Mouse (Mus musculus): Measurements from ENCODE around the gene Tmprss15.

Gene Tmprss15

GRCm38 (mm10) chr16:79090997-79091396 is at the start of gene Tmprss15:
Tmprss15 (minus strand) TSS chr16:79091097.
- DNase-seq, result no peak

DNA sequence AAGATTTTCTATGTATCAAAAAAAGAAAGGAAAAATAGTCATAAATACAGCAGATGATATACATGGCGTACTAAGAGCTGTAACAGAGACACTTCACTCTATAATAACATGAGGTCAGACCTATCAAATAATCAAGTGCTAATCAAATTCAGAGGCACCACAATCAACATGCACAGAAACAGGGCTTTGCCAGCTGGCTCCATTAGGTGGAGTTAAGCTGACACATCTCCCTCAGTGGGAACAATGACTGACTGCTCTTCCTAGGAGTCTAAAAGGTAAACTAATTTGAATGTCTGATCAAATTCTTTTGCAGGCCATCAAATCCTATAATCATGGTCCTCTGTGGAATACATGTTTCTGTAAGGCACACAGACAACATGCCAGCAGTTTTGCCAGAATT is 24.0 kb upstream of the Tmprss15 start:
- no peak for DNase-seq

GRCm38 (mm10) chr16:79109516-79109915 is 18.6 kb upstream of the Tmprss15 start:
- no peak for DNase-seq

- no peak for DNase-seq
Observed at GRCm38 (mm10) chr16:79108969-79109368, 18.1 kb upstream of the Tmprss15 start.

DNA sequence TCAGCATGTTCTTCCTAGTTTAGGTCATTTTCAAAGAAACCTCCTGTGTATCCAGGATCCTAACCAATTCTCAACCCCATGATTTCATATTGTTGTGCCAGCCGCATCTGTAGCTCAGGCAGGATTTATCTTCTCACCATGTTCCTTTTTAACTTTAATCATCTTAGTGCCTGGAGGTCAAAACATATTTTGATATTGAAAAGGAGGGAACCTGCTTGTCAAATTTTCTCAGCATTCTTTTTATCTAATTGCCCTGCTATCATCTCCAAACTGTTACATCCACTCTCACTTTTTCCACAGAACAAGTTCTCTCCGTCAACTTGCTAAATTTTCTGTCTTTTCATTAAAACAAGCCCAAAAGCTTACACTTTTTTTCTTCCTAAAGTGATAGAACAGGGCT is 9.4 kb upstream of the Tmprss15 start:
- no peak for DNase-seq

DNA sequence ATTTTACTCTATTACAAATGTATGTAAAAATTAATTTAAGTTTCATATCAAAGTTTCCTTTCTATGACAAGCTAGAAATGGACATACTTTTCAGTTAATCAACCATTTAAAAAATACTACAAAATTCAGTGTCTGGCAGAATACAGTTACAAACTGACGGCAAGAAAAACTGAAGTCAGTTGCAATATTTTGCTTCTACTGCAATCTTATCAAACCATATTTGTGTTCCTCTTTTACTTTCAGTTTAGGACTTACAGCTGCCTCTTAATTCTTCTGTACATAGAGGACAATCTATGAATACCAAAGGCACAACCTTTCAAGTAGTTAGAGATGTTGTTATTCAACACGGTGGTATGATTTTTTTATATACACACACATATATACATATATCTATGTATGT is 7.4 kb upstream of the Tmprss15 start:
- no peak for DNase-seq

GRCm38 (mm10) chr16:79086550-79086949 is 4.3 kb downstream of the Tmprss15 start:
- DNase-seq, result no peak

DNA sequence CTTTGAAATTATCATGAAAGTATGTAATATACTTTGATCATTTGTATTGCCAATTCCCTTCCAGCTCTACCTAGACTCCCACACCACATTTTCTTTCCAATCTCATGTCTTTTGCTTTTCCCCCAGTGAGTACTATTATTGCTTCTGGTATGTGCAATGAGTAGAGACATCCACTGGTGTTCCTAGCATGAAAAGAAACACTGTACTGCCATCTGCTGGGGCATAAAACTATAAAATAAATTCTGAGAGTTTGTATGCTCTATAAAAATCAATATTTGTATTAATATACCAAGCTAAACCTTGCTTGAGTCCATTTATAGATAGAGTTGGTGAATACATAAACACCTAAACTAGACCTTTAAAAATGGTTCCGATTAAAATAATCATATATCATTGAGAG is 27.0 kb downstream of the Tmprss15 start:
- no peak for DNase-seq

GRCm38 (mm10) chr16:79058775-79059558 is 31.9 kb downstream of the Tmprss15 start:
- no peak for DNase-seq

DNA sequence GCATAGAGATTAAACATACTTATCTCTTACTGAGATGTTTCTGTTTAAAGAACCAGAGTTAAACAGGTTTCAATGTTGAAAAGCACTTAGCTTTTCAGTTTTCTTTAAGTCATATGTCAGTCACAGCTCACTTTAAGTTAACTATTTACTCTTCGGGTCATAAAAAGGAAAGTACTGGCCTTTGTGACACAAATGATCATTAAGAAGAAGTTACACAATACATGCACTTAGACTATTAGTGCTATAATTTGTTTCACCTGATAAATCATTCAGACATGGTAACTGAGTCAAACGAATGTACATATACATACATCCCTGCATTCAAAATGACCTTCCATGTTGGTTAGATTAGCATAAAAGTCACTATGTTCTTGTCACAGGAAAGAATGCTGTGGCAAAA is 58.3 kb downstream of the Tmprss15 start:
- no peak for DNase-seq

GRCm38 (mm10) chr16:79002812-79003211 is 88.1 kb downstream of the Tmprss15 start:
- DNase-seq, result no peak

DNA sequence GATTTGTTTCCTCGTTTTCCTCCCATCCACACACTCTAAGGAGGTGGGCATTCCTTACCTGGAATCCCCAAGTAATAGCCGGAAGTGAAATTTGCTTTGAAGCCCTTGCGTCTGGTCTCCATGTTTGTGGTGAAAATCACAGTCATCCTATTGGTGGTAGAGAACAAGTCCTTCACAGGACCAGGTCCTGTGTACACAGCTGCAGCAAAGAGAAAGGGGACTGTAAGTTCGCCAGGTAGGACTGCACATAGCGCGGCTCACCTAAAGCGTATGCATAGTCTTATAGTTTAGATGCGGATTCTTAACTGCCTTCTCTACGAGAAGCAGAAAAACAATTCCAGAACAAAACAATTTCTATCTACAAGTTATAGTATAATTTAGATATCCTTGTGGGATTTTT is 89.2 kb downstream of the Tmprss15 start:
- DNase-seq, result no peak

GRCm38 (mm10) chr16:78976384-78976783 is 114.5 kb downstream of the Tmprss15 start:
- no peak for DNase-seq

DNA sequence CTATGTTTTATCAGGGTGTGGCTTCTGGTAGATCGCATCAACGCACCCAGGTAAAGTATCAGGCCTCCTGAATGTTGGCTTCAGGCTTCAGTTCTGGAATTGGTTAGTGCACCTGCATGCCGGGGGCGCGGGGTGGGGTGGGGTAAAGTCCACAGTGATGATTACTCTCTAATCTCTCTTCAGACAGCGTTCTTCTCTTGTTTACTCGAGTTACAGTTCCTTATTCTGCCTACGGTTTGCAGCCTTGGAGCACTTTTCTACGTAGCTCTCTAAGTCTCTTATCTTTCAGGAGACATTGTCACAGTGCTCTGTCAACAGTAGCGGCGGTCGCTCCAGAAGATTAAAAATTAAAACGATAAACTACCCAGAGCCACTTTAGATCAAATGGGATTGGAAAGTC is 116.8 kb downstream of the Tmprss15 start:
- DNase-seq, result no peak

- no peak for DNase-seq
Observed at GRCm38 (mm10) chr16:78969091-78969731, 121.7 kb downstream of the Tmprss15 start.

GRCm38 (mm10) chr16:78957434-78957833 is 133.5 kb downstream of the Tmprss15 start:
- no peak for DNase-seq

DNA sequence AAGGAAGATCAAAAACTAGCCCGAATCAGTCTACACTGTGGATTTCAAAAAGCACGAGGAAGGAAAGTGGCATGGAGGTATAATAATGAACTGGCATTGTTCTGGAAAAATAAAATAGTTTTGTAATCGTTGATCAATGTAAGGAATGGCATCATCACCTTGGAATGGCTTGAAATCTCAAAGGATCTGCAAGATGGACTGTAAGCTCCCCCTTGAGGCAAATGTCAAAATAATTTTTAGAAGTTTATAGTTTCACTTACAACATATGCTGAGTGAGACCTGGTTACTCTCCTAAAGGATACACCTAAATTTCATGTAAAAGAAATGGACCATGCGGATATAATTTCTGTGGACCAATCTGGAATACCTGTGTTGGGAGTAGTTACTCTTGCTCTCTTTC is 140.5 kb downstream of the Tmprss15 start:
- DNase-seq, result no peak

DNA sequence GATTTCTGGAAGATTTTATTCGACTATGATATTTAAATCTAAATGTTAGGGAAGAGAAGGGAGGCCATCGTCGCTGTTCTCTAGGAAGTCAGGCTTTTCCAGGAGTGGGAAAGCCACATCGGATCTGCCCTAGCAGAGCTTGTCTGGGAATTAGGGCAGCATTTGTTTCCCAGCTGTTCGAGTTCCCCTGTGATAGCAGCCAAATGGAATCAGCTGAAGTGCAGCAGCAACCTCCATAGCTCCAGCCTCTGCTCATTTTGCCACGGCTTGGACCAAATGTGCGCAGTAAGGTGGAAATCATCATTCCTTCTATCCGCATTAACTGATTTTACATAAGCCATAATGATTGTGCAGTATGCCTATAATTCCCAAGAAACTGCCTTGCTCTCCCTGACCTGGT is 153.1 kb downstream of the Tmprss15 start:
- peak; percentile 88 for DNase-seq

DNA sequence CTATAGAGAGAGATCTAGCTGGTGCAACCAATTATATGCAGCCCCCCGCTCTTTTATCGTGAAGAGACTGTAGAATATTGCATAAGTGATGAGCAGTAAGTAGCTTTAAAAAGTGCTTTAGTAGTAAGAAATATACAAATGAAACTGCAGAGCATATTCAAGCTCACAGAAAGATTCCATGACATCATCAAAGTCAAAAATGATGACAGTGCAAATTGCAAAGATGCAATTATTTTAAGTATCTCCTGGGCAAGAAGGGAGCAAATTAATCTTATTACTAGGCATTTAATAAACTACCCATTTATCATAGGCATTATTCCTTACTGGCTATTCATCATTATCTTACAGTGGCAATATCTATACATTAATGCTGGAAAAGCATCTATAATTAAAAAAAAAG is 156.6 kb downstream of the Tmprss15 start:
- no peak for DNase-seq

DNA sequence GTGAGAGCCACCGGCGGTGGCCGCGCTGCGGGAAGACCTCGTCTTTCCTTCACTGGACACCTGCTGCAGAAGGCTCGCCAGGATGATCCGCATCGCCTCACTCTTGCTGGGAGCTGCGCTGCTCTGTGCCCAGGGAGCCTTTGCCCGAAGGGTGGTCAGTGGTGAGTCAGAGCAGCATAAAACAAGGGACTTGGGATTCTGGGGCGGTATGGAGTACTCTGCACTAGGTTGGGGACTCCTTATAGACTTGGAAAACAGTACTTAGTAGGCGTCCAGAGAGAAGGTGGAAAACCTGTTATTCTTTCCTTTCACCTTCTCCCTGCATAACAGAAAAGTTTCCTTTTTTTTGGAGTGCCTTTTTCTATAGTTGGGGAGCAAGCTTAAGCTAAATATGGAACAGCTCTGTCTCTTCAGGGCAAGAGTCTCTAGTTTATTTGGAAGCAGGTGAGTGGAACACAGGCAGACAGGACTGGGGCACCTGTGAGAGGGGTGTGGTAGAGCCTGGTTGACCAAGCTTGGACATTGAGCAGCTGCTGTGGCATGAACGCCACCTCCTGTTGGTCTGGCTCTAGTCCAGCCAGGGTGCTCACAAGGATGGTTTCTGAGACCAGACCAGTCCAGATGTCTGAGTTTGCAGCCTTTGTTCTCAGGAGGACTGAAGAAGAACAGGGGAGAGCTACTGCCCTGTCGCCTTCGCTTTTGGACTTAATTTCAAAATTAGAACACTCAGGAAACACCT is 159.4 kb downstream of the Tmprss15 start:
- DNase-seq, result no peak

DNA sequence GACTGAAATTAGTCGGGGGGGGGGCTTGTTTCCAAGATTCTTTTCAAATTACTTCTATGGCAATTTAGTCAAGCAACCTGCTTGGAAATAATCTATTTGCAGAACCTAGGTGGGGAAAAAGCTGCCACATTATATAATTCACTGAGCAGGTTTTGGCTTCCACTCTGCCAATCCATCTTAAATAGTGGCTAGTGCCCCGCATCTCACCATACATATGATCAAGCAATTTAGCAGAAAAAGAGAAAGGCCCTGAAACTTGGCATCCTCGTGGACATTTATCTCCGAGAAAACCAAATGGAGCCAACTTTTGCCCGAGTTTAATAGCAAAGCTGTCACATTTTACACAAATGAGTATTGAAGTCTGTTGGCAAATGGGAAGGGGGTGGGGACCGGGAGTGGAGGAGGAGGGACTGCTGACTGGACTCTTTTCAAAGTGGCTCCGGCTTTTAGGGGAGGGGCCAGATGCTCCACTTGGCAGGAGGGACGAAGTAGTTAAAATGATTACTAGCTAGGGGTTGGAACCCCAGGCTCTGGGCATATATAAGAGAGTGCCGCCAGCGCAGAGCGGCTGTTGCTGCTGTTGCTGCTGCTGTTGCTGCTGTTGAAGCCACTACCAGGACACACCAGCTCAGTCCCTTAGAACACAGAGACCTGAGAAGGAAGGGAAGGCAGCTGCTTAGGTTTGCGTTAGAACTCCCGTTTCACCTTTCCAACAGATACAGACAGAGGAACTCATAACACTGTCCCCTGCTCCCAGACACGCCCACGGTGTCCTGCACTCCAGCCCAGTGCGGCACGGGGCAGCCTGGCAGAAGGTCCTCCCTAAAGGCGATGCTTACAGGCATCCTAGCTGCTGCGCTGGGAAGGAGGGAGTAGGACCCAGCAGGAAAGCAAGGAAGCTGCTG is 160.3 kb downstream of the Tmprss15 start, which contains the start of gene Chodl:
TSS of gene Chodl (plus strand) at position 567 of the 905 bp plus-strand sequence.
- no peak for DNase-seq

DNA sequence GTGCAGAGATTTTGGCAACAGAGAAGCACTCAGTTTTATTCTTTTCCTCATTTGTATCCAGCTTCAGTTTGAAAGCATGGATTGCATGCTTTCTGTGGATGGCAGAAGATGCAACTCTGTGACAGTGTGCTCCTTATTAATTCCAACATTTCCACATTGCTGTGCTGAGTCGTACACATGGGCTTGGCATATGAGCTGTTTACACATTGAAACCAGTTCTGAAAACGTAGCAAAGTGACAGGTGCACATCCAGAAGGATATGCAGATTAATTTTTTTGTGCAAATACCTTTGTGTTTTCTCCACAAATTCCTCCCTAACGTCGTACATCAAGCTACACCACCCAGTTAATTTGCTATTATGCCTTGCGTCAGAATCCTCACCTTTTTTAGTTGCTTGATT is 168.3 kb downstream of the Tmprss15 start:
- DNase-seq, result no peak

All from heart, adult 11 months (tissue).